Mouse (Mus musculus): ENCODE measurements around the gene Zfp426. TPM values are rescaled to one million over a fixed set of nuclear protein-coding genes. Genes with fewer than 3 reads are reported as not detected.

Zfp426 gene
- polyA plus RNA-seq, 1 experiment from 2014 or later, result 9.9 TPM

DNA sequence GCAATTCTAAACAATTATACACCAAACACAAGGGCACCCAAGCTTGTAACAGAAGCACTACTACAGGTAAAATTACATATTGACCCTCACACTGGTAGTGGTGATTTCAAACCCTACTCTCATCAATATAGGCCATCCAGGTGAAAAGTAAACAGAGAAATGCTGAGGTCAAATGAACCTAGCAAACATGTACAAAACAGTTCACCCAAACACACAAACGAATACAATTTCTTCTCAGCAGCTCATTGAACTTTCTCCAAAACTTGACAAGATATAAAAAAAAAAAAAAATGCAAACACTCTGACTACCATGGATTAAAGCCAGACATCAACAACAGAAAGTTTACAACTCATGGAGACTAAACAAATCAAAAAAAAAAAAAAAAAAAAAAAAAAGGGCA lies 41.1 kb downstream of the Zfp426 start:
- WGBS, result 97% methylated on average over 1 of the region's 1 CpGs
- H3K9me3 ChIP-seq (replicated peaks), result no peaks in the 10 kb centered on the region
- no peak overlapping the region for H3K4me2 ChIP-seq
- H3K27ac ChIP-seq, result no peak overlapping the region
- no peak overlapping the region for H3K4me3 ChIP-seq
- ATAC-seq (replicated peaks; ENCODE audit: insufficient number of reproducible peaks, insufficient read depth, low FRiP score, low read depth), result no peak
- no peak overlapping the region for H3K9ac ChIP-seq
- no peaks in the 10 kb centered on the region for H3K27me3 ChIP-seq
- peaks cover 22% of the 10 kb centered on the region for H3K36me3 ChIP-seq
- peaks cover 3% of the 10 kb centered on the region; the same call in 1 of the 2 replicates for H3K4me1 ChIP-seq (replicated peaks)

DNA sequence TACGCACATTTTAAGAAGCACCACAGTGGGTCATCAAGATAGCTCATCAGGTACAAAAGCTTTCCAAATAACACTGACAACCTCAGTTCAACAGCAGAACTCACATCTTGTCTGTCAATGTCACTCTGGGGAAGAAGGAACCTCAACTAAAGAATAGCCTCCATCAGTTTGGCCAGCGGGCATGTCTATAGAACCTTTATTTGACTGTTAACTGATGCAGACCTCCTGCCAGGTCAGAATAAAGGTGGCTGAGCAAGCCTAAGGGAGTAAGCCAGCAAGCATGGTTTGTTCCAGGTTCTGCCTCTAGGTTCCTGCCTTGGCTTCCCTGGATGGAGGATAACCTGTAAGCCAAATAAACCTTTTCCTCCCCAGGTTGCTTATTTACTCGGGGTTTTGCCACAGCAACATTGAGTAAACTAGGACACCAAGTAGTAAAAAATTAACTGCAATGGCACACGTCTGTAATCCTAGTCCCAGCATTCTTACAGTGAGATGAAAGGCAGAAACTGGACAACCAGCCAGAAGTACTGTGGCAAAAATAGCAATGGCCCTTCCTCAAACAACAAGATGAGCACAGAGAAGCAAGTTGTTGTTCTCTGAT lies 49.3 kb downstream of the Zfp426 start:
- H3K9ac ChIP-seq, result no peak overlapping the region
- H3K4me2 ChIP-seq, result no peak overlapping the region
- H3K27ac ChIP-seq, result no peak overlapping the region
- ATAC-seq (replicated peaks; ENCODE audit: insufficient number of reproducible peaks, insufficient read depth, low FRiP score, low read depth), result no peak
- peaks cover 65% of the 10 kb centered on the region for H3K36me3 ChIP-seq
- H3K27me3 ChIP-seq, result no peaks in the 10 kb centered on the region
- no peak overlapping the region for H3K4me3 ChIP-seq
- no peaks in the 10 kb centered on the region for H3K4me1 ChIP-seq (replicated peaks)
- H3K9me3 ChIP-seq (replicated peaks), result peaks cover 5% of the 10 kb centered on the region
- 91% methylated on average over 4 of the region's 4 CpGs for WGBS

DNA sequence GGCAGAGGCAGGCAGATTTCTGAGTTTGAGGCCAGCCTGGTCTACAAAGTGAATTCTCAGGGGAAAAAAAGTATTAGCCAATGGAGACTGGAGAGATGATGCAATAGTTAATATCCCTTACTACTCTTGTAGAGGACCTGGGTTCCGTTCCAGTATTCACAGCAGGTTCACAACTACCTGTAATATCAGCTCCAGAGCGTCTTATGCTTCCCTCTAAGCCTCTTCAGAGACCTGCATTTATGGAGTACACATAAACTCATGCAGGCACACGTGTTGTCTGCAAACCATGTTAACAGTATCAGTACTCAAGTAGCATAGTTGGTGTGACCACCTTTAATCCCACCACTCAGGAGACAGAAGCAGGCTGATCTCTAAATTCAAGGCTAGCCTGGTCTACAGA lies 62.5 kb downstream of the Zfp426 start:
- 81% methylated on average over 3 of the region's 3 CpGs for WGBS
- no peak for ATAC-seq (replicated peaks; ENCODE audit: insufficient number of reproducible peaks, insufficient read depth, low FRiP score, low read depth)
- no peak overlapping the region for H3K9ac ChIP-seq
- no peaks in the 10 kb centered on the region for H3K4me1 ChIP-seq (replicated peaks)
- no peaks in the 10 kb centered on the region for H3K9me3 ChIP-seq (replicated peaks)
- H3K36me3 ChIP-seq, result no peaks in the 10 kb centered on the region
- H3K27me3 ChIP-seq, result no peaks in the 10 kb centered on the region
- H3K4me2 ChIP-seq, result no peak overlapping the region
- H3K27ac ChIP-seq, result no peak overlapping the region
- H3K4me3 ChIP-seq, result no peak overlapping the region

Other genes starting within 250 kb of the Zfp426 start
- gene Olfr39, start 210.4 kb downstream of the Zfp426 start, polyA plus RNA-seq (2015; fragmentation: Nextera tagmentation; extraction: Ambion mirVana), result not detected in 2 replicates
- not detected in 2 replicates for gene Olfr873, start 194.2 kb downstream of the Zfp426 start, polyA plus RNA-seq (2015; fragmentation: Nextera tagmentation; extraction: Ambion mirVana)
- gene Olfr18, start 156.7 kb downstream of the Zfp426 start, polyA plus RNA-seq (2015; fragmentation: Nextera tagmentation; extraction: Ambion mirVana), result 0.08 TPM in 1 of 2 replicates, not detected in the other
- 23.7 and 30.8 TPM in 2 replicates for gene Zfp560, start 107.6 kb downstream of the Zfp426 start, polyA plus RNA-seq (2015; fragmentation: Nextera tagmentation; extraction: Ambion mirVana)
- gene Zfp26, start 32.6 kb downstream of the Zfp426 start, polyA plus RNA-seq (2015; fragmentation: Nextera tagmentation; extraction: Ambion mirVana), result 7.8 and 10.1 TPM in 2 replicates
- 42.6 and 46.3 TPM in 2 replicates for gene Zfp266, start 28.7 kb upstream of the Zfp426 start, polyA plus RNA-seq (2015; fragmentation: Nextera tagmentation; extraction: Ambion mirVana)
- 9.4 and 10.9 TPM in 2 replicates for gene Zfp846, start 88.5 kb upstream of the Zfp426 start, polyA plus RNA-seq (2015; fragmentation: Nextera tagmentation; extraction: Ambion mirVana)
- 295 and 378 TPM in 2 replicates for gene Ubl5, start 150.1 kb upstream of the Zfp426 start, polyA plus RNA-seq (2015; fragmentation: Nextera tagmentation; extraction: Ambion mirVana)
- gene Fbxl12, start 152.0 kb upstream of the Zfp426 start, polyA plus RNA-seq (2015; fragmentation: Nextera tagmentation; extraction: Ambion mirVana), result 13.4 and 17.8 TPM in 2 replicates
- gene Pin1, start 159.3 kb upstream of the Zfp426 start, polyA plus RNA-seq (2015; fragmentation: Nextera tagmentation; extraction: Ambion mirVana), result 40.2 and 43.1 TPM in 2 replicates

Measured in heart, embryonic 15.5 days (tissue).